Mouse (Mus musculus): ENCODE results near the gene Scamp3.

DNA sequence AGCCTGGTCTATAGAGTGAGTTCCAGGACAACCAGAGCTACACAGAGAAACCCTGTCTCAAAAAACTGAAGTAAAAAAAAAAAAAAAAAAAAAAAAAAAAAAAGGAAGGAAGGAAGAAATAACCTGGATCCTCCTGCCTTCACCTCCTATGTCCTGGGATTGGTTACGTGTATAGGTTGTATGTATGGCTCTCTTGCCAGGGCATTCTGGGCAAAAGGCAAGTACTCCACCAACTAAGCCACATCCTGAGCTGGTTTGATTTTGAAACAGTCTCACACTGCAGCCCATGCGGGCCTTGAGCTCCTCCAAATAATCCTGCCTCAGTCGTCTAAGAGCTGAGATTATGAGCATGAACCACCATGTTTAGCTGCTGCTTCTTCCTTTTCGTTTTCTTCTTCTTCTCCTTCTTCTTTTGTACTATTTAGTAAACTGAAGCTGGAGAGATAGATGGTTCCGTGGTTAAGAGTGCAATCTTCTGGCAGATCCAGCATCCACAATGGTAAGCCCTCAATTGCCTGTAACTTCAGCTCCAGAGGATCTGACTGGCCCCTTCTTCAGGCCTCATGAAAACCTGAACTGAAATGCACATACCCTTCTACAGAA is 13.5 kb upstream of the Scamp3 start:
- no peak for TF ChIP-seq GATA1 (IDR thresholded peaks at IDR 0.05; ENCODE audit: low read length)
- no peak; the same call in 2 of the 3 replicates for TF ChIP-seq TAL1 (IDR thresholded peaks at IDR 0.05; ENCODE audit: low read length)

All from erythroblast, embryonic 14.5 days (primary cell).